Mouse (Mus musculus): ENCODE results near the gene Cdc42.

Gene Cdc42

DNA sequence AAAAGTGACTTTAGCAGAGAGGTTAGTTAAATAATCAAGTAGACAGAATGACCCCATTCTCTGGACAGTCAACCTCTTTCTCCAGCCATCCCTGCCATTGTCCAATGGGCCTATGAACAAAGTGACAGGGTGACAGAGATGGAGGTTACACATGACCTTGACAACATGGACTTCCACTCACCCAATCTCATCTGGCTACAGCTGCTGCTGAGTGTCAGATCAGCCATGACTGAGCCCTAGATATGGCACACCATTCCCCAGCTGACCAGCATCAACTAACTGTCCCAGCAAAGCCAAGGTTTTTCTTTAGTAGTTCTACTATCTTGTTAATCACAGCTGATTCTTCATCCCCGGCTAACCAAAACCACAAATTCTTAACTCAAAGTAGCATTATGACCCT, 14.7 kb downstream of the Cdc42 start:
- Histone ChIP-seq H3K4me3 (replicated peaks; ENCODE audit: low read length) (no peak overlapping the region), H3K36me3 (ENCODE audit: insufficient read depth, low read length) (peaks cover 47% of the 10 kb centered on the region), H3K4me1 (replicated peaks; ENCODE audit: low read depth, low read length) (peaks cover 20% of the 10 kb centered on the region), H3K27me3 (ENCODE audit: insufficient read depth, low read length) (no peaks in the 10 kb centered on the region), H3K9me3 (ENCODE audit: low read length) (no peaks in the 10 kb centered on the region)
- no peak for TF ChIP-seq CTCF (conservative IDR thresholded peaks at IDR 0.05; ENCODE audit: low read length)
- TF ChIP-seq NANOG (IDR thresholded peaks at IDR 0.05; ENCODE audit: borderline replicate concordance, low read length), result no peak
- TF ChIP-seq POU5F1 (IDR thresholded peaks at IDR 0.05; ENCODE audit: borderline replicate concordance, low read length), result no peak

DNA sequence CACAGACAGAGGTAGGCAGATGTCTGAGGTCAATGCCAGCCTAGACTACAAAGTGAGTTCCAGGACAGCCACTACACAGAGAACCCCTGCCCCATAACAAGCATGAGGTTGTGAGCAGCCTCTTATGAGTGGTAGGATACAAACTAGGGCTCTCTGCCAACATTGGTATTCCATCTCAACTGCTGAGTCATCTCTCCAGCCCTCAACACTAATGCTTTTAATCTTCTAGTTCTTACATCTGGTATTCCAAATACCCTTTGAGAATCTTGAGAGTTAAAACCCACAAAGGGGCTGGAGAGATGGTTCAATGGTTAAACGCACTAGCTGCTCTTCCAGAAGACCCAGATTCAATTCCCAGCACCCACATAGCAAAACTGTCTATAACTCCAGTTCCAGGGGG, 18.1 kb downstream of the Cdc42 start:
- peaks cover 42% of the 10 kb centered on the region for H3K36me3 ChIP-seq (ENCODE audit: insufficient read depth, low read length)
- H3K4me1 ChIP-seq (replicated peaks; ENCODE audit: low read depth, low read length), result peaks cover 29% of the 10 kb centered on the region
- H3K27me3 ChIP-seq (ENCODE audit: insufficient read depth, low read length), result no peaks in the 10 kb centered on the region
- TF ChIP-seq POU5F1 (IDR thresholded peaks at IDR 0.05; ENCODE audit: borderline replicate concordance, low read length), result no peak
- TF ChIP-seq NANOG (IDR thresholded peaks at IDR 0.05; ENCODE audit: borderline replicate concordance, low read length), result no peak
- no peak for TF ChIP-seq CTCF (conservative IDR thresholded peaks at IDR 0.05; ENCODE audit: low read length)
- H3K4me3 ChIP-seq (replicated peaks; ENCODE audit: low read length), result no peak overlapping the region
- no peaks in the 10 kb centered on the region for H3K9me3 ChIP-seq (ENCODE audit: low read length)

DNA sequence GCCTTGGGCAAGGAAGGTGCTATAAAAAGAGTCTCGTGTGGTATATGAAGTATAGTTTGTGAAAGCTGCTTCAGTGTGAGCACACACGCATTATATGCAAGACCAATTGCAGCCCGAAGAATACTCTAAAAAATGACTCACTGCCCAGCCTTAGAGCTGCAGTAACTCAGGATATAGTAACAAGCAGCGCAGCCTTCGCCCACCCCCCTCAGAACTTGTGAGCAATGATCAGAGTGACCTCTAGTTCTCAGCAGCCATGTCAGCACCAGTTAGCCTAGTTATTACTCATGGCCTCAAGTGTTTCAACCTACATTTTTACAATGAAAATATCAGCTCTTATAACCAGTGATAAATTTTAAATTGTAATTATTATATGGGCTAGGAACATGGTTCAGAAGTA, 21.1 kb downstream of the Cdc42 start:
- Histone ChIP-seq H3K4me1 (replicated peaks; ENCODE audit: low read depth, low read length) (peaks cover 29% of the 10 kb centered on the region), H3K36me3 (ENCODE audit: insufficient read depth, low read length) (peaks cover 52% of the 10 kb centered on the region), H3K4me3 (replicated peaks; ENCODE audit: low read length) (no peak overlapping the region), H3K9me3 (ENCODE audit: low read length) (no peaks in the 10 kb centered on the region), H3K27me3 (ENCODE audit: insufficient read depth, low read length) (no peaks in the 10 kb centered on the region)
- TF ChIP-seq NANOG (IDR thresholded peaks at IDR 0.05; ENCODE audit: borderline replicate concordance, low read length) (no peak), CTCF (conservative IDR thresholded peaks at IDR 0.05; ENCODE audit: low read length) (no peak)

- TF ChIP-seq CTCF (conservative IDR thresholded peaks at IDR 0.05; ENCODE audit: low read length) (no peak), NANOG (IDR thresholded peaks at IDR 0.05; ENCODE audit: borderline replicate concordance, low read length) (no peak), POU5F1 (IDR thresholded peaks at IDR 0.05; ENCODE audit: borderline replicate concordance, low read length) (no peak)
- H3K9me3 ChIP-seq (ENCODE audit: low read length), result no peaks in the 10 kb centered on the region
- H3K27me3 ChIP-seq (ENCODE audit: insufficient read depth, low read length), result no peaks in the 10 kb centered on the region
- H3K36me3 ChIP-seq (ENCODE audit: insufficient read depth, low read length), result peaks cover 88% of the 10 kb centered on the region
- H3K4me3 ChIP-seq (replicated peaks; ENCODE audit: low read length), result no peak overlapping the region
- H3K4me1 ChIP-seq (replicated peaks; ENCODE audit: low read depth, low read length), result peaks cover 32% of the 10 kb centered on the region
Observed at GRCm38 (mm10) chr4:137332051-137332450, 25.5 kb downstream of the Cdc42 start.

- Histone ChIP-seq H3K9me3 (ENCODE audit: low read length) (no peaks in the 10 kb centered on the region), H3K4me3 (replicated peaks; ENCODE audit: low read length) (no peak overlapping the region), H3K4me1 (replicated peaks; ENCODE audit: low read depth, low read length) (peaks cover 22% of the 10 kb centered on the region), H3K36me3 (ENCODE audit: insufficient read depth, low read length) (peaks cover 90% of the 10 kb centered on the region), H3K27me3 (ENCODE audit: insufficient read depth, low read length) (no peaks in the 10 kb centered on the region)
- TF ChIP-seq NANOG (IDR thresholded peaks at IDR 0.05; ENCODE audit: borderline replicate concordance, low read length), result no peak
- TF ChIP-seq CTCF (conservative IDR thresholded peaks at IDR 0.05; ENCODE audit: low read length), result no peak
- no peak for TF ChIP-seq POU5F1 (IDR thresholded peaks at IDR 0.05; ENCODE audit: borderline replicate concordance, low read length)
Observed at GRCm38 (mm10) chr4:137326494-137326893, 31.0 kb downstream of the Cdc42 start.

- H3K36me3 ChIP-seq (ENCODE audit: insufficient read depth, low read length), result peaks cover 91% of the 10 kb centered on the region
- no peak overlapping the region for H3K4me3 ChIP-seq (replicated peaks; ENCODE audit: low read length)
- H3K4me1 ChIP-seq (replicated peaks; ENCODE audit: low read depth, low read length), result peaks cover 22% of the 10 kb centered on the region
- TF ChIP-seq CTCF (conservative IDR thresholded peaks at IDR 0.05; ENCODE audit: low read length) (no peak), POU5F1 (IDR thresholded peaks at IDR 0.05; ENCODE audit: borderline replicate concordance, low read length) (no peak), NANOG (IDR thresholded peaks at IDR 0.05; ENCODE audit: borderline replicate concordance, low read length) (no peak)
- no peaks in the 10 kb centered on the region for H3K9me3 ChIP-seq (ENCODE audit: low read length)
- H3K27me3 ChIP-seq (ENCODE audit: insufficient read depth, low read length), result no peaks in the 10 kb centered on the region
Observed at GRCm38 (mm10) chr4:137324926-137325325, 32.6 kb downstream of the Cdc42 start.

DNA sequence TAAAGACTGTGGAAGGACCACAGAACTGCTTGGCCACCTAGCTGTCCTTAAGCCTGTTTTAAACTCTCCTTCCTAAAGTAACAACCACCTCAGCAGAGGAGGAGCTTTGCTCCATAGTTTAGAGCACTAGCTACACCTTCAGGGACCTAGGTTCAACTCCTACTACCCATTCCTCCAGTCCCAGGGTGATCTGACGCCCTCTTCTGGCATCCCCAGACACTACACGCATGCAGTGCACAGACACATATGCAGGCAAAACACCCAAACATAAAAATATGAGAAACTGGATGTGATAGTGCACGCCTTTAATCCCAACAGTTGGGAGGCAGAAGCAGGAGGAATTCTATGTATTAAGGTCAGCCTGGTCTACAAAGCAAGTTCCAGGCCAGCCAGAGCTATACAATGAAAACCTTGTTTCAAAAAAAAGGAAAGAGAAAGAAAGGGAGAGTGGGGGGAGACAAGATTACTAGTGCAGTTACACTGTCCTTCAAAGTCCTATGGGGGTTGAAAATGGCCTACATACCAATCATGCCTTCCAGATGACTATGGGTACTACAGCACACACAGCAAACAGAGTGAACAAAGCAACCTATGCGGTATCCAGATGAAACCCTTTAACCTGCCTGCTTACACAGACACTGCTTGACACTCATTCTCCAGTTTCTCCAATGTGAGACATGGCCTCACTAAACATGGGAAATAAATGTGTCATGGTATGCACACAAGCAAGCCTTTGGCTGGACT, 41.3 kb downstream of the Cdc42 start:
- Histone ChIP-seq H3K36me3 (ENCODE audit: insufficient read depth, low read length) (peaks cover 49% of the 10 kb centered on the region), H3K4me3 (replicated peaks; ENCODE audit: low read length) (no peak overlapping the region), H3K9me3 (ENCODE audit: low read length) (no peaks in the 10 kb centered on the region), H3K27me3 (ENCODE audit: insufficient read depth, low read length) (no peaks in the 10 kb centered on the region), H3K4me1 (replicated peaks; ENCODE audit: low read depth, low read length) (peaks cover 17% of the 10 kb centered on the region)
- TF ChIP-seq CTCF (conservative IDR thresholded peaks at IDR 0.05; ENCODE audit: low read length), result peak; percentile 57
- no peak for TF ChIP-seq POU5F1 (IDR thresholded peaks at IDR 0.05; ENCODE audit: borderline replicate concordance, low read length)

GRCm38 (mm10) chr4:137315061-137315460, 42.5 kb downstream of the Cdc42 start:
- Histone ChIP-seq H3K4me1 (replicated peaks; ENCODE audit: low read depth, low read length) (peaks cover 17% of the 10 kb centered on the region), H3K4me3 (replicated peaks; ENCODE audit: low read length) (no peak overlapping the region), H3K36me3 (ENCODE audit: insufficient read depth, low read length) (peaks cover 46% of the 10 kb centered on the region), H3K9me3 (ENCODE audit: low read length) (no peaks in the 10 kb centered on the region), H3K27me3 (ENCODE audit: insufficient read depth, low read length) (no peaks in the 10 kb centered on the region)
- TF ChIP-seq NANOG (IDR thresholded peaks at IDR 0.05; ENCODE audit: borderline replicate concordance, low read length) (no peak), CTCF (conservative IDR thresholded peaks at IDR 0.05; ENCODE audit: low read length) (no peak), POU5F1 (IDR thresholded peaks at IDR 0.05; ENCODE audit: borderline replicate concordance, low read length) (no peak)

DNA sequence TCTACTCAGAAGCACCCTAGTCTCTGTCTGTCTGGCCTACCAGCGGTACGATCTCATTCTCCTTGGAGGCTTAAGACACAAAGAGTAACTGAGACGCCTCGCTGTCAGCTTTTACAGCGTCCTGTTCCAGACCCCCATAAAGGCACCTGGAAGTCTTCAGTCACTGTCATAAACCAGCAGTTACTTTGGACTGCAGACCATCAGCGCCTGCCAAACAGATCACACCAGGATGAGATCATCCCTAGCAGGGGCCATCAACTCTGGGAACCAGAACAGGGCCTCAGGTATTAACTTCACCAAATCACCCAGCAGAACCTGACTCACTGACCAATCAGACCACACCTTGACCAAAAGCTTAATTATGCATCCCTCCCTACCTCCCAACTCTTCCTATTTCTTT, 43.0 kb downstream of the Cdc42 start:
- Histone ChIP-seq H3K4me1 (replicated peaks; ENCODE audit: low read depth, low read length) (peaks cover 17% of the 10 kb centered on the region), H3K4me3 (replicated peaks; ENCODE audit: low read length) (no peak overlapping the region), H3K27me3 (ENCODE audit: insufficient read depth, low read length) (no peaks in the 10 kb centered on the region), H3K36me3 (ENCODE audit: insufficient read depth, low read length) (peaks cover 41% of the 10 kb centered on the region), H3K9me3 (ENCODE audit: low read length) (no peaks in the 10 kb centered on the region)
- TF ChIP-seq NANOG (IDR thresholded peaks at IDR 0.05; ENCODE audit: borderline replicate concordance, low read length) (no peak), POU5F1 (IDR thresholded peaks at IDR 0.05; ENCODE audit: borderline replicate concordance, low read length) (no peak)
